Mouse (Mus musculus): ENCODE data around the gene Ncor2. TPM values are rescaled to one million over a fixed set of nuclear protein-coding genes. Genes with fewer than 3 reads are reported as not detected.

Gene Ncor2
- polyA plus RNA-seq, 1 experiment from 2014 or later = 30.5 TPM

DNA sequence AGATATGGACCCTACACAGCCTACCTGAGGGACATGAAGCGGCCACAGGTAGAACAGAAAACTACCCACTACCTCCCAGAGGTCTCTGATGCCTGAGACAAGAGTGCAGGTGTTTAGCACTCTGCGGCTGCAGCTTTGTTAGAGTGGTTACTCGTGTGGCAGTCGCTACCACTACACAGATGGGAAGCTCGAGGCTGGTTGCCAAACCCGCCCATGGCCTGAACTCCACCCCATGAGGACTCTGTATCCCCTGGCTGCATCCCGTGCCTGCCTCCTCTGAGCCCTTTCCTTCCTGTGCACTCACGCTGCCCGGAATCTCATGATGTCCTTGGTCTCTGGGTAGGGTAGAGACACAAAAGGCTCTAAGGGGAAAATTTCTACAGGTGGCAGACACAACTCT lies 80.3 kb downstream of the Ncor2 start:
- no peak overlapping the region for H3K9ac ChIP-seq
- no peak overlapping the region for H3K27ac ChIP-seq
- H3K4me3 ChIP-seq = no peak overlapping the region
- no peaks in the 10 kb centered on the region for H3K9me3 ChIP-seq
- WGBS = 81% methylated on average over 9 of the region's 9 CpGs
- peaks cover 52% of the 10 kb centered on the region for H3K36me3 ChIP-seq
- H3K27me3 ChIP-seq = no peaks in the 10 kb centered on the region
- H3K4me2 ChIP-seq = no peak overlapping the region
- ATAC-seq (ENCODE audit: borderline replicate concordance, extremely low read depth, low FRiP score, low TSS enrichment) = no peak
- peaks cover 47% of the 10 kb centered on the region for H3K4me1 ChIP-seq

DNA sequence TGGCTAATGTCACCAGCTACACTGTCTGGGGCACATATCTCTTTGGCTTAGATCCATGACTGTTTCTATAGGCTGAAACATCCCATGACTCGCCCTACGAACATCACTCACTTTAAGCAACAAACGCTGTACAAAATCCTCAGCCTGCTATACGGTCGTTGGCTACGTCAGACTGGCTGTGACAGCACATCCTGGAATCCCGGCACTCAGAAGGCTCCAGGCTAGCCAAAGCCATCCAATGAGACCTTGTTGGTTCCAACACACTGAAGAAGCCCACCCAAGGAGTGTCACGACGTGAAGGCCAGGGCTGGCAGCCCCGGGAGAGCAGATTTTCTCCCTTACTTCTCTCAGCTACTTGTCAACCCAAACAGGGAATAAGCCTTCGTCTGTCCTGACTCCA lies 82.7 kb downstream of the Ncor2 start:
- H3K27me3 ChIP-seq = no peaks in the 10 kb centered on the region
- no peaks in the 10 kb centered on the region for H3K9me3 ChIP-seq
- peak overlapping the region; percentile 83 for H3K27ac ChIP-seq
- WGBS = 52% methylated on average over 11 of the region's 11 CpGs
- H3K36me3 ChIP-seq = peaks cover 59% of the 10 kb centered on the region
- H3K4me2 ChIP-seq = no peak overlapping the region
- no peak overlapping the region for H3K9ac ChIP-seq
- H3K4me1 ChIP-seq = peaks cover 34% of the 10 kb centered on the region
- no peak overlapping the region for H3K4me3 ChIP-seq
- peak; percentile 54; the same call in 1 of the 2 replicates for ATAC-seq (ENCODE audit: borderline replicate concordance, extremely low read depth, low FRiP score, low TSS enrichment)

DNA sequence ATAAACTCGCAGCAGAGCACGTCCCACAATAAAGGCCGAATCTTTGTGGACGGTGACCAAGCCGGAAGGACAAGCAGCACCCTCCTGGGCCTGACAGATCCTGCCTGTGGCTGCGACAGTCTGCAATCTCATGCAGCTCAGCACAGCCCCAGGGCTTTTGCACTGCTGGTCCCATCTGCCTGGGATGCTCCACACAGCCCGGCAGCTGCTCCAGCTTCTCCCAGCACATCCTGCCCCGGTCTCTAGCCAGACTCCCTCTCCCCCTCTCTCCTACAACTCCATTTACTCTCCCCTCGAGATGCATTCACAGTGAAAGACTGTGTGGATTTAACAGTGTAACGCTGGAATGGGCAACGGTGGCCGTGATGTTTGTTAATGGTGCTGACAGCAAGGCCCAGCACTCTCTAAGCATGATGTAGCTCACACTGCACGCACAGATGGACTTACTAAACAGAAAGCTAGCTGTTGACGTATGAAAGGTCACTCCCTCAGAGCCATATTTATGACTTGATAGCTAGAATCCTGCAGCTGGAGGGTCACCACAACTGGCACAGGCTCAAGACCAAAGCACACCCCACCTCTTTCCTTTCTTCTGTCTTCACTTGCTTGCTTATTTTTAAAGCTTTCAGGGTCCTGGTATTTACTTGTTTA lies 83.4 kb downstream of the Ncor2 start:
- H3K9ac ChIP-seq = no peak overlapping the region
- H3K4me2 ChIP-seq = no peak overlapping the region
- peaks cover 34% of the 10 kb centered on the region for H3K4me1 ChIP-seq
- no peak overlapping the region for H3K4me3 ChIP-seq
- no peaks in the 10 kb centered on the region for H3K27me3 ChIP-seq
- H3K9me3 ChIP-seq = no peaks in the 10 kb centered on the region
- peak; percentile 82 for ATAC-seq (ENCODE audit: borderline replicate concordance, extremely low read depth, low FRiP score, low TSS enrichment)
- 49% methylated on average over 14 of the region's 14 CpGs for WGBS
- H3K27ac ChIP-seq = peak overlapping the region; percentile 83
- H3K36me3 ChIP-seq = peaks cover 61% of the 10 kb centered on the region

DNA sequence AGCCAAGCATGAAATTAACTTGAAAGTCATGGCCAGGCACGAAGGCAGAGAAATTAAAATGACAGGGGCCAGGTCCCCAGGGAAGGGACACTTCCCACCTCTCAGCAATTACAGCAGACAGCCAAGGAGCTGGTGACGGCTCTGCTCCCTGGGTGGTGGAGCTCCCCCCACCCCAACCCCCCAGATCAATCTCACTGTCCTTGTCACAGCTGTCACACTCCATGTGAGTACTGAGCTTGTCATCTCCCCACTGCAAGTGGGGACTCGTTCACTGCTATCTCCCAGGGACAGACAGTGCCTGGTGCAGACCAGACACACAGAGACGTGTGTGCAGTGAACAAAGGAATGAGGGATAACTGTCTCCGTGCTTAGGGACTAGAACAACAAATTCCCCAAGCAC lies 85.2 kb downstream of the Ncor2 start:
- H3K36me3 ChIP-seq = peaks cover 69% of the 10 kb centered on the region
- no peak overlapping the region for H3K9ac ChIP-seq
- H3K4me1 ChIP-seq = peaks cover 34% of the 10 kb centered on the region
- no peak overlapping the region for H3K4me3 ChIP-seq
- H3K9me3 ChIP-seq = peaks cover 7% of the 10 kb centered on the region; the same call in 1 of the 2 replicates
- no peak overlapping the region for H3K27ac ChIP-seq
- 52% methylated on average over 5 of the region's 5 CpGs for WGBS
- no peak for ATAC-seq (ENCODE audit: borderline replicate concordance, extremely low read depth, low FRiP score, low TSS enrichment)
- no peak overlapping the region for H3K4me2 ChIP-seq
- H3K27me3 ChIP-seq = no peaks in the 10 kb centered on the region

DNA sequence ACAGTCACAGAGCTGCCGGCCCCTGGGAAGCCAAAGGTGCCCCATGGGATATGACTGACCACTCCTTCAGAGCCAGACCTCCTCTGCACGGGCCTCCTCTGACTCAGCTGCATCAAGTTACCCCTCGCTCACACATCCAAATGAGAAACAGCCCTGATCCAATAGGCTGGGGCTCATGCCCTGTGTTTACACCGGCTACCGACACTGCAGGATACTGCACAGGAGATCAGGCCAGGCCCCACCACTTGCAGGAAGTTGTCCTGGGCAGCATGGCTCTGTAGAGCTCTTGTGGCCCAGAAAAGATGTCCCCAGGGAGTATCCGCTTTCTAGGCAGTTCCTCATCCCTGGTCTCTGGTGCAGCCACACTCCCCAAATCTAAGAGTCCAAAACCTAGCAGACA lies 90.9 kb downstream of the Ncor2 start:
- Histone ChIP-seq H3K36me3 (peaks cover 85% of the 10 kb centered on the region), H3K27ac (no peak overlapping the region), H3K27me3 (no peaks in the 10 kb centered on the region), H3K9ac (no peak overlapping the region), H3K9me3 (peaks cover 7% of the 10 kb centered on the region; the same call in 1 of the 2 replicates), H3K4me3 (no peak overlapping the region), H3K4me2 (no peak overlapping the region), H3K4me1 (no peaks in the 10 kb centered on the region)
- 85% methylated on average over 6 of the region's 6 CpGs for WGBS
- ATAC-seq (ENCODE audit: borderline replicate concordance, extremely low read depth, low FRiP score, low TSS enrichment) = no peak

DNA sequence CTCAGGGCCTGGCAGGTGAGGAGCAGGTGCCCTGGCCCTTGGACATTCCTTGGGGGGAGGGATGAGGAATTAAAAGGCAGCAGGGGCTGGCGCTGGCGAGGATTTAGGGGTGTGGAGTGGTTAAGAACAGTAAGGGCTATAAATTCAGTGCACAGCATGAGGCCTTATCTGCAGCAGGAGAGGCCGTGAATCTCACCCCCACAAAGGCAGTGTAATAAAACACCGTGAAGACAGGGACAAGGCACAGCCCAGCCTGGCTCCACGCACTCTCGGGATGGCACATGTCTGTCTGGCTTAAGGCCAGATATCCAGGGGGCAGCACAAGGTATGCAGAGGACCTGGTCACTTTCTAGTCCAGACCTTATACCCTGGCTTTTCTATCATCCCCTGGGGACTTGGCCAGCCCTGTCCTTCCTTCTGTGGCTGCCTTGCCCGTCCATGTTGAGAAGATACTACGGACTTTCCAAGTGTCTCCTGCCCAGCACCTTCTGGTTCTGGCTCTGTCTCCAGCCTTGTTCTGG lies 93.9 kb downstream of the Ncor2 start:
- 81% methylated on average over 8 of the region's 8 CpGs for WGBS
- no peak for ATAC-seq (ENCODE audit: borderline replicate concordance, extremely low read depth, low FRiP score, low TSS enrichment)
- Histone ChIP-seq H3K27ac (no peak overlapping the region), H3K36me3 (peaks cover 72% of the 10 kb centered on the region), H3K27me3 (no peaks in the 10 kb centered on the region), H3K9me3 (peaks cover 6% of the 10 kb centered on the region; the same call in 1 of the 2 replicates), H3K4me1 (peaks cover 18% of the 10 kb centered on the region), H3K4me3 (no peak overlapping the region), H3K4me2 (no peak overlapping the region), H3K9ac (no peak overlapping the region)

DNA sequence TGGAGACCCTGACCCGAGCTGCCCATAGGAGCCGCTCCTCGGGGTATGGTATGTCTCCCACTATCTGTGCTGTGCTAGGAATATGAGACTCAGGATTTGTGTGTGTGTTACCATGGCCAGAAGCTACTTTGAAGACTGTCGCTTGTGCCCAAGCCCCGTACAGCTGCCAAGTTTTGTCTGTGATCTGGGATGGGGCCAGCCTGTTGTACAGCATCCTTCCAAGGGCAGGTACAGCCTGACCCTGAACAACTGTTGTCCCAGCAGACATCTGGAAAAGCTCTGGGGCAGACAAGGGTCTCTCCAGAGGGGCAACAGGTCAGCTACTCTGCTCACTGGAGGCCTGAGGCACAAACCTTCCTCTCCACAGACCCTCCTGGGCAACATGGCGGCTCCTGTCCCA lies 95.3 kb downstream of the Ncor2 start:
- 85% methylated on average over 6 of the region's 6 CpGs for WGBS
- Histone ChIP-seq H3K9ac (no peak overlapping the region), H3K27ac (no peak overlapping the region), H3K36me3 (peaks cover 70% of the 10 kb centered on the region), H3K27me3 (no peaks in the 10 kb centered on the region), H3K4me3 (no peak overlapping the region), H3K4me1 (peaks cover 18% of the 10 kb centered on the region), H3K4me2 (no peak overlapping the region), H3K9me3 (no peaks in the 10 kb centered on the region)
- ATAC-seq (ENCODE audit: borderline replicate concordance, extremely low read depth, low FRiP score, low TSS enrichment) = no peak

DNA sequence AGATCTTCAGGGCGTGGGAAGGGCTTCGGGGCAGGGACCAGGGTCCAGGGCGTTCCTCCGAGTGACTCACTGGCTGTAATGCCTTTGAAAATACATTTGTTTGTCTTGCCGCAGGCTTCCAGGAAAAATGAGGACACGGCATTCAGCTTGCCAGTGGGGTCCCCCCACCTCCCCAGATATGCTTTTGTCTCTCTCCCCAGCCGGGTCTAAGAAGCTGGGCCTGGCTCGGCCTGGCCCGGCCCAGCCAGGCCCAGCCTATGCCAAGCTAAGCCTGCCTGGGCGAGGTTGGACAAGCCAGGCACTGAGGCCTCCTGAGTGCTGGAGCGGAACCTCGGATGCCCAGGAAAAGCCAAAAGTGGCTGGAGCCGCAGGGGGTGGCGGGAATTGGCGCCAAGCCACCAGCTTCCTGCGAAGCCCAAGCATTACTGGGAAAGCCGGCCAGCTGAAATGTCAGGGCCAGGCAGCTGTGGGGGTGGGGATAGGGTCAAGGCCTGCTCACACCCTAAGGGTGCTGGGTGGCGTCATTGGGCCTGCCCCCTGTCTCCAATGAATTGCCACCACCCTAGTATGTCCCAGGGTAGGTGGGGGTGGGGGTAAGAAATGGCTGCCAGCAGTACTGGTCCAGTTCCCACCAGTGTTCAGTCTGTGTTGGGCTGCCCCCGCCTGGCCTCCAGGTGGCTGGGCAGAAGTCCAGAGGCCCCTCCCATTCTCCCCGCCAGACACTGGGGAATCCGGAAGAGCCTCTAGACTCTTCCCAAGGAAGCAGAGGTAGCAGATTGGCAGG lies 97.5 kb downstream of the Ncor2 start:
- Histone ChIP-seq H3K36me3 (peaks cover 79% of the 10 kb centered on the region), H3K4me3 (no peak overlapping the region), H3K9me3 (no peaks in the 10 kb centered on the region), H3K27ac (peak overlapping the region; percentile 93), H3K27me3 (no peaks in the 10 kb centered on the region), H3K9ac (no peak overlapping the region), H3K4me2 (no peak overlapping the region), H3K4me1 (peaks cover 18% of the 10 kb centered on the region)
- peak; percentile 85 for ATAC-seq (ENCODE audit: borderline replicate concordance, extremely low read depth, low FRiP score, low TSS enrichment)
- 34% methylated on average over 21 of the region's 21 CpGs for WGBS

DNA sequence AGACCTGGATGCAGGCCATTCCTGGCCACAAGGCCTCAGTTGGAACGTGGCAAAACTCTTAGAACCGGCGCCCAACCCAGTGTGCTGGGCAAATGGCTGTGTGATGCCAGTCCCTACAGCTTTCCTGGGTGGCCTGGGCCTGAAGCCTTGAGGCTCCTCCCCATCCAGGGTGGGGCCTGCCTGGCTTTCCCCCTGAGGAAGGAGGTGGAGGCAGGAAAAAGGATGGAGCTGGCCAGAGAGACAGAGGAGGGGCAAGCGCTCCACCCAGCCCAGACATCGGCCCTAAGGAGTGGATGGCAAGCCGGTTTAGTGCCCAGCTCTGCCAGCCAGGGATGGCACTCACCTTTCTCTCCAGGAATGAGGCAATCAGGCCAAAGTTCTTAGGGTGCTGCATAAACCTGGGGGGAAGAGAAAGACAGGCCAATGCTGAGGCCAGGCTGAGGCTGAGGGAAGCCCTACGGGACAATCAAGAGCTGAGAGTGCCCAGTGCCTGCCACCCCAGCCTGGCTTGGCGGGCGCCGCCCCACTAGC lies 98.2 kb downstream of the Ncor2 start:
- no peak for ATAC-seq (ENCODE audit: borderline replicate concordance, extremely low read depth, low FRiP score, low TSS enrichment)
- Histone ChIP-seq H3K36me3 (peaks cover 73% of the 10 kb centered on the region), H3K4me2 (no peak overlapping the region)

DNA sequence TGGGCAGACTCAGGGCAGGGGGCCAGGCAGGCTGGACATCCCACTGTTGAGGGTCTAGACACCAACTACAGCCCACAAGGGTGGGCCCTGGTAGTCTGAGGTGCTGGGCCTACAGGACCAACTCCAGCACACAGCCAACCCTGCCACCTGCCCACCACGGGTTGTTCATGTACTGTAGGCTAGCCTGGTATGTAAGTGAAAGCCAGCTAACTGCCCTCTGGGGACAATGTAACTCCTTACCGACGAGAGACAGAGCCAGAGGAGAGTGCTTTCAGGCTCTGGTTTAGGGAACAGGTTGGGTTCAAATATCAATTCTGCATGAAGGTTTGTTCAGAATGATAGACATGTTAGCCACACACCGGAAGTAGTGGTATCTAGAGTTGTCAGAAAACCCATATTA lies 98.7 kb downstream of the Ncor2 start:
- Histone ChIP-seq H3K27me3 (no peaks in the 10 kb centered on the region), H3K4me3 (no peak overlapping the region), H3K27ac (no peak overlapping the region), H3K4me1 (peaks cover 18% of the 10 kb centered on the region), H3K4me2 (no peak overlapping the region), H3K36me3 (peaks cover 68% of the 10 kb centered on the region), H3K9ac (no peak overlapping the region), H3K9me3 (no peaks in the 10 kb centered on the region)
- 88% methylated on average over 4 of the region's 4 CpGs for WGBS
- no peak for ATAC-seq (ENCODE audit: borderline replicate concordance, extremely low read depth, low FRiP score, low TSS enrichment)

More for the DNA sequence above, 98.2 kb downstream of the Ncor2 start:
- peaks cover 18% of the 10 kb centered on the region for H3K4me1 ChIP-seq
- H3K27ac ChIP-seq = peak overlapping the region; percentile 93
- H3K9ac ChIP-seq = no peak overlapping the region
- no peaks in the 10 kb centered on the region for H3K9me3 ChIP-seq
- H3K27me3 ChIP-seq = no peaks in the 10 kb centered on the region
- no peak overlapping the region for H3K4me3 ChIP-seq
- 77% methylated on average over 10 of the region's 10 CpGs for WGBS

DNA sequence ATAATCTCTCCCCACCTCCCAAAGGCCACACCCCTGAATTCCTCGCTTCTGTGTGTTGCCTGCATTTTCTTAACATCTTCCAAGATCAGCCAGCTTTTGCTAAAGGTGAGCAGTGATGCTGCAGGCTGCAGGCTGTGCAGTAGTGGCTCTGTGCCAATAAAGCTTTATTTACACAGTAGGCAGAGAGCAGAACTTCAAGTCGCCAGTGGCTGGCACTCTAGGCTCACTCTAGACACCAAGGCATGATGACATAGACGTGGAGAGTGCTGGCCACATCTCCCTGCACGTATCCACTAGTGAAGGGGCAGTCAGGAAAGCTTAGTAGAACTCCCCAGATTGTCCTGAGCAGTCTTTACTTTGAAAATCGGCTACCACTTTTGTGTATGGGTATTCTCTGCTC lies 100.8 kb downstream of the Ncor2 start:
- WGBS = 61% methylated on average over 5 of the region's 5 CpGs
- H3K9ac ChIP-seq = no peak overlapping the region
- H3K27me3 ChIP-seq = no peaks in the 10 kb centered on the region
- no peak overlapping the region for H3K27ac ChIP-seq
- no peak for ATAC-seq (ENCODE audit: borderline replicate concordance, extremely low read depth, low FRiP score, low TSS enrichment)
- H3K4me2 ChIP-seq = no peak overlapping the region
- peaks cover 50% of the 10 kb centered on the region for H3K36me3 ChIP-seq
- H3K4me3 ChIP-seq = no peak overlapping the region
- H3K4me1 ChIP-seq = peaks cover 37% of the 10 kb centered on the region
- H3K9me3 ChIP-seq = no peaks in the 10 kb centered on the region

DNA sequence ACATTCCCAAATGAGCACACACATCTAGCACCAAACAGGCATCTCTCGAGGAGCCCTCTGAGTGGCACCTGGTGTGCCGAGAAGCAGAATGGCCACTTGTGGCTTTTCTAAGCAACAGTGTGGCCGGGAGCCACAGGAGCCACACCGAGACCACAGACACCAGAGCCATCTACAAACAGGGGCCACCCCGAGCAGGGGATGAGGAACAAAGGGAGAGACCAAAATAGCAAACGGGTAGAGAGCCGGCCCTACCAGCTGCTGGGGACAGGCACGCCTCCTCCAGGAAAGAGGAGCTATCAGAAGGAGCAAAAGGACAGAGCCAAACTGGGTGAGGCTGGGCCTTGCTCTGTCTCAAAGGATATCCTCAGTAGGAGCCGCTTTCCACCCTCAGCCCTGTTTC lies 102.8 kb downstream of the Ncor2 start:
- 73% methylated on average over 9 of the region's 9 CpGs for WGBS
- Histone ChIP-seq H3K4me1 (peaks cover 44% of the 10 kb centered on the region), H3K27ac (no peak overlapping the region), H3K9me3 (no peaks in the 10 kb centered on the region), H3K27me3 (no peaks in the 10 kb centered on the region), H3K36me3 (peaks cover 45% of the 10 kb centered on the region), H3K4me3 (no peak overlapping the region), H3K9ac (no peak overlapping the region), H3K4me2 (no peak overlapping the region)
- no peak for ATAC-seq (ENCODE audit: borderline replicate concordance, extremely low read depth, low FRiP score, low TSS enrichment)

Measured in lung, embryonic 15.5 days (tissue).